Mouse (Mus musculus): ENCODE measurements around the gene B4galnt1. TPM values are rescaled to one million over a fixed set of nuclear protein-coding genes. Genes with fewer than 3 reads are reported as not detected.
"Not testable (repeated sequence)": the region's sequence is repeated elsewhere in the genome, so short reads cannot be mapped to it uniquely, and the experiment has no call there.

Gene B4galnt1
- total and polyA plus RNA-seq, 2 experiments from 2014 or later: 87.8 to 94.4 TPM

- H3K4me1 ChIP-seq (ENCODE audit: insufficient read depth); H3K27me3 ChIP-seq (ENCODE audit: insufficient read depth, low read length); H3K36me3 ChIP-seq (ENCODE audit: insufficient read depth); H3K27ac ChIP-seq (ENCODE audit: low read depth, low read length); H3K9ac ChIP-seq; H3K4me2 ChIP-seq (ENCODE audit: low read depth); DNase-seq; H3K9me3 ChIP-seq (ENCODE audit: low read length); ATAC-seq; H3K4me3 ChIP-seq (ENCODE audit: low read depth, low read length): not testable (repeated sequence)
- WGBS: 79% methylated on average over 3 of the region's 3 CpGs
- peak; percentile 43 for TF ChIP-seq CTCF (IDR thresholded peaks at IDR 0.05; ENCODE audit: low read depth)
Observed at GRCm38 (mm10) chr10:127134394-127135035, 30.5 kb upstream of the B4galnt1 start.

GRCm38 (mm10) chr10:127135118-127135836, 29.7 kb upstream of the B4galnt1 start:
- WGBS: 52% methylated on average over 8 of the region's 8 CpGs
- Histone ChIP-seq H3K36me3 (ENCODE audit: insufficient read depth) (no peaks in the 10 kb centered on the region), H3K4me1 (ENCODE audit: insufficient read depth) (no peaks in the 10 kb centered on the region), H3K4me3 (ENCODE audit: low read depth, low read length) (no peak overlapping the region), H3K9ac (no peak overlapping the region), H3K9me3 (ENCODE audit: low read length) (no peaks in the 10 kb centered on the region), H3K4me2 (ENCODE audit: low read depth) (no peak overlapping the region), H3K27me3 (ENCODE audit: insufficient read depth, low read length) (no peaks in the 10 kb centered on the region), H3K27ac (ENCODE audit: low read depth, low read length) (no peak overlapping the region)
- no peak for TF ChIP-seq CTCF (IDR thresholded peaks at IDR 0.05; ENCODE audit: low read depth)
- DNase-seq: no peak
- ATAC-seq: 0 out of 2 replicates have a peak, but pooled peaks have one; percentile 20

GRCm38 (mm10) chr10:127136510-127136909, 28.5 kb upstream of the B4galnt1 start:
- no peak for TF ChIP-seq CTCF (IDR thresholded peaks at IDR 0.05; ENCODE audit: low read depth)
- H3K4me2 ChIP-seq (ENCODE audit: low read depth): no peak overlapping the region
- WGBS: 92% methylated on average over 4 of the region's 4 CpGs
- ATAC-seq (no peak), DNase-seq (no peak)
- no peaks in the 10 kb centered on the region for H3K9me3 ChIP-seq (ENCODE audit: low read length)
- H3K4me1 ChIP-seq (ENCODE audit: insufficient read depth): no peaks in the 10 kb centered on the region
- H3K36me3 ChIP-seq (ENCODE audit: insufficient read depth): no peaks in the 10 kb centered on the region
- no peak overlapping the region for H3K9ac ChIP-seq
- H3K27me3 ChIP-seq (ENCODE audit: insufficient read depth, low read length): no peaks in the 10 kb centered on the region
- no peak overlapping the region for H3K4me3 ChIP-seq (ENCODE audit: low read depth, low read length)
- no peak overlapping the region for H3K27ac ChIP-seq (ENCODE audit: low read depth, low read length)

GRCm38 (mm10) chr10:127137896-127138295, 27.1 kb upstream of the B4galnt1 start:
- H3K4me3 ChIP-seq (ENCODE audit: low read depth, low read length): no peak overlapping the region
- 97% methylated on average over 3 of the region's 3 CpGs for WGBS
- no peak for DNase-seq
- TF ChIP-seq CTCF (IDR thresholded peaks at IDR 0.05; ENCODE audit: low read depth): no peak
- ATAC-seq: no peak
- H3K36me3 ChIP-seq (ENCODE audit: insufficient read depth): no peaks in the 10 kb centered on the region
- H3K9me3 ChIP-seq (ENCODE audit: low read length): no peaks in the 10 kb centered on the region
- H3K4me2 ChIP-seq (ENCODE audit: low read depth): no peak overlapping the region
- no peak overlapping the region for H3K27ac ChIP-seq (ENCODE audit: low read depth, low read length)
- no peaks in the 10 kb centered on the region for H3K27me3 ChIP-seq (ENCODE audit: insufficient read depth, low read length)
- H3K4me1 ChIP-seq (ENCODE audit: insufficient read depth): no peaks in the 10 kb centered on the region
- no peak overlapping the region for H3K9ac ChIP-seq

GRCm38 (mm10) chr10:127138328-127139141, 26.5 kb upstream of the B4galnt1 start:
- Histone ChIP-seq H3K27ac (ENCODE audit: low read depth, low read length) (no peak overlapping the region), H3K4me1 (ENCODE audit: insufficient read depth) (no peaks in the 10 kb centered on the region), H3K4me2 (ENCODE audit: low read depth) (no peak overlapping the region), H3K27me3 (ENCODE audit: insufficient read depth, low read length) (no peaks in the 10 kb centered on the region), H3K4me3 (ENCODE audit: low read depth, low read length) (no peak overlapping the region), H3K9ac (no peak overlapping the region), H3K9me3 (ENCODE audit: low read length) (no peaks in the 10 kb centered on the region), H3K36me3 (ENCODE audit: insufficient read depth) (no peaks in the 10 kb centered on the region)
- WGBS: 88% methylated on average over 18 of the region's 18 CpGs
- ATAC-seq (no peak), DNase-seq (no peak)
- TF ChIP-seq CTCF (IDR thresholded peaks at IDR 0.05; ENCODE audit: low read depth): no peak

GRCm38 (mm10) chr10:127140971-127141370, 24.1 kb upstream of the B4galnt1 start:
- no peaks in the 10 kb centered on the region for H3K36me3 ChIP-seq (ENCODE audit: insufficient read depth)
- H3K9me3 ChIP-seq (ENCODE audit: low read length): no peaks in the 10 kb centered on the region
- no peaks in the 10 kb centered on the region for H3K27me3 ChIP-seq (ENCODE audit: insufficient read depth, low read length)
- no peaks in the 10 kb centered on the region for H3K4me1 ChIP-seq (ENCODE audit: insufficient read depth)
- no peak overlapping the region for H3K27ac ChIP-seq (ENCODE audit: low read depth, low read length)
- WGBS: 90% methylated on average over 11 of the region's 11 CpGs
- TF ChIP-seq CTCF (IDR thresholded peaks at IDR 0.05; ENCODE audit: low read depth): no peak
- H3K9ac ChIP-seq: no peak overlapping the region
- ATAC-seq: no peak
- H3K4me2 ChIP-seq (ENCODE audit: low read depth): no peak overlapping the region
- no peak for DNase-seq
- H3K4me3 ChIP-seq (ENCODE audit: low read depth, low read length): no peak overlapping the region

- no peak for ATAC-seq
- TF ChIP-seq CTCF (IDR thresholded peaks at IDR 0.05; ENCODE audit: low read depth): no peak
- Histone ChIP-seq H3K36me3 (ENCODE audit: insufficient read depth) (no peaks in the 10 kb centered on the region), H3K4me3 (ENCODE audit: low read depth, low read length) (no peak overlapping the region), H3K9ac (no peak overlapping the region), H3K27me3 (ENCODE audit: insufficient read depth, low read length) (no peaks in the 10 kb centered on the region), H3K4me1 (ENCODE audit: insufficient read depth) (no peaks in the 10 kb centered on the region), H3K4me2 (ENCODE audit: low read depth) (no peak overlapping the region), H3K27ac (ENCODE audit: low read depth, low read length) (no peak overlapping the region), H3K9me3 (ENCODE audit: low read length) (no peaks in the 10 kb centered on the region)
- WGBS: 84% methylated on average over 8 of the region's 8 CpGs
- DNase-seq: no peak
Observed at GRCm38 (mm10) chr10:127141500-127141899, 23.5 kb upstream of the B4galnt1 start.
